Mouse (Mus musculus) brain, adult 2 months (tissue): ENCODE results near the gene Zc3h15.

Experiments
- DNase-seq: peaks from one replicate; pipeline ENCODE4 v3.0.0; 2011; ENCODE audit warnings: low read depth, low spot score

The Zc3h15 gene

DNA sequence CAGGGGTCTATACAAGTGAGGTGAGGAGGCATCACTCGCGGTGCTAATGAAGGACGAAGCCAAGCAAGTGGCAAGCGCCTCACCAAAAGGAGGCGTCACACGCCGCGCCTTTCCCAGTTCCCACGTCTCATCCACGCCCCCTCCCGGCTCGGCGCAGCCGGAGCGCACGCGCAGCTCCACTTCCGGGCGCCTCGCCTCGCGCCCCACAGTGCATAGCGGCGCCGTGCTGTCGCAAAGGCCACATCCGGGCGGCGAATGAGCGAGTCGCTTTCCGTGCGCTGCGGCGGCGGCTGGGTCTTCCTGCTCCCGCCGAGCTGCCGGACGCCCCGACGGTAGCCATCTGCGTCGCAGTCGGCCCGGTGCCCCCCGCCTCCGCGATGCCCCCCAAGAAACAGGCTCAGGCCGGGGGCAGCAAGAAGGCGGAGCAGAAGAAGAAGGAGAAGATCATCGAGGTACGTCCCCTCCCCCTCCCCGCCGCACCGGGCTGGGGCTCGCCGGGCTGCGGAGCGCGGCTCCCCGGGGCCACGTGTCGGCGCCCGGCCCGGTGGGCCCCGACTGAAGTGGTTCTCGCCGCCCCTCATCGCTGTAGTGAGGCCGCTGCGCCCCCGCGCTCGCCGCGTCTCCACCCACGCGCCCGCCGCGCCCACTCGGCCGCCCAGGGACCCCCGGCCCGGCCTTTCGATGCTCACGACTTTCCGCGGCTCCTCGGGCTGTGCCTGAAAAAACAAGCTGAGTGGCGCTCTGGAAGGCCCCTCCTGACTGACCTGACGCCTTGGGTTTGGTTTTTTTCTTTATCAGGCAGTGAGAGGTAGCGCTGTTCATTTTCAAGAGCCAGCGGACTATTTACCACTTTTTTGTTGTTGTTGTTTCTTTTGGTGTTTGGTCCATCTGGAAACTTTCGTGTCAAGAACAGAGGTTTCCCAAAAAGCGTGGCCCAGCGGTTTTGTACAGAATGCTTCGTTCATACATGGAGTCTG, at the start of gene Zc3h15:
Zc3h15 (plus strand) TSS at position 160 of the 977 bp plus-strand sequence.
- peak; percentile 98 for DNase-seq

DNA sequence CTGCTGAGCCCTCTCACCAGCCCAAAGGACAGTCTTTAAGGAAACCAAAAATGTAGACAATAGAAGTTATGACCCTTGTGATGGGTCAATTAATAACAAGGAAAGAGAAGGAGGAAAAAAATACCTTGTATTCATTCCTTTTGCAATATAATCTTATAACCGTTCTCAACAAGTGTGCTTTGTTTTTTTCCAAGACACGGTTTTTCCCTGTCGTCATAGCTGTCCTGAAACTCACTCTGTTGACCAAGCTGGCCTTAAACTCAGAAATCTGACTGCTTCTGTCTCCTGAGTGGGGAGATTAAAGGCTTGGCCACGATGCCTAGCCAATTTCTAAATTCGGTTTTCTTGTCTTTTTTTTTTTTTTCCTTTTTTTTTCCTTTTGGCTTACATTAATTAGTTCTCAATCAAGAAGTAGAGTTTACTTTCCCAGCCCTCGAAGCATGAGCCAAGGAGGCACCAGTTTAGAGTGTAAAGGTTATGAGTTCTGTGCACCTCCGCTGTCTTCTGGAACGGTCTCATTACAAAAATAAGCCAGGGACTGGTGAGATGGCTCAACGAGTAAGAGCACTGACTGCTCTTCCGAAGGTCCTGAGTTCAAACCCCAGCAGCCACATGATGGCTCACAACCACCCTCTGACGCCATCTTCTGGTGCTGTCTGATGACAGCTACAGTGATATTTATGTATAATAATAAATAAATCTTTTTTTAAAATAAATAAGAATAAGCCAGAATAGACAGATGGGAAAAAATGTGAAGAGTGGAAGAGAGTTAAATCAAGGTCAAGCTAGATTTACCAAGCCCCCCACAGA, 23.5 kb upstream of the Zc3h15 start:
- DNase-seq, result no peak

DNA sequence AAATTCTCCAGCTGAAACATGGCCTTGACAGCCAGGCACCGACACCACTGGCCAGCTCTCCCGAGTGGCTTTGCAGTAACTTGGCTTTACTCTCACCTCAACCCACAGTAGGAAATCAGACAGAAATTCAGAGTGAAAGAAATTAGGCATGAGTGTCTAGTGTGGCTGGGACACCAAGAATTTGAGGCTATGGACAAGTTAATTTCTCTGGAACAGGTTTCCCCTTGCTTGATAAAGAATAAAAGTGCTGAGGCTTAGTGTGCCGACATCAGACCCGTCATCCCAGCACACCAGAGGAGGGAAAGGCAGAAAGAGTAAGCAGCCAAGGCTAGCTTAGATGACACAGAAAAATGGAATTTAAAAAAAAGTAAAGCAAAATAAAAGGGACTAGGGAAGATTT, 22.7 kb upstream of the Zc3h15 start:
- DNase-seq, result no peak

DNA sequence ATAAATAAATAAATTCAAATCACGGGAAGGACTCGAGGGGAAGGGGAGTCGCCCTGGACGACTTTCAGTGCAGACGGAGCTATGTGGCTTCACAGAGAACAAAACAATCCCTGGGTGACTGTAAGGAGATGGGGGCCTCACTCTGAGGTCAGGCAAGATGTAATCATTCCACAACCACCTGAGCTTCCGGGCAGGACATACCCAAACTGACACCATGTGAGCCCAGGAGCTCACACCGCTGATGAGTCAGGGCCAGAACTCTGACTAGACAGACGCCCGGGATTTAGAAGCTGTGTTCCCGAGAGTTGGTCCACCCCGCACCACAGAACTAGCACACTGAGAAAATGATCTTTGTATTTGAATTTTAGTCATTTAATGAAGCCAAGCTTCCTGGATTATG, 21.4 kb upstream of the Zc3h15 start:
- no peak for DNase-seq

DNA sequence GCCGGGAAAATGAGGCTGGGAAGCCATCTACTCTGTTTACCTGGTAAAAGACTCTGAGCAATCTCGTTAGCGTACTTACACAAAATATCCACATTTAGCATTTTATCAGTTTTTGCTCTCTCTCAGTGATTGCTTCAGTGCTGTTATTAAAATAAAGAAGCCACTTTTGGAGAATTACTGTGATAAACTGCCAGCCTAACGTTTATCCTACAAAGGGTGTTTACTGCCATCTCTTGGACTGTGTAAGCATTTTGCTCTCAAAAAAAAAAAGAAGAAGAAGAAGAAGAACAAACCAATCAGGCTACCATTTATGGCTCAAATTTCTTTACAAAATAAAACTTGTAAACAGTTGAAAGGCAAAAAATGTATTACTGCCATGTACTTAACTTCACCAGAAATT, 20.2 kb upstream of the Zc3h15 start:
- no peak for DNase-seq

DNA sequence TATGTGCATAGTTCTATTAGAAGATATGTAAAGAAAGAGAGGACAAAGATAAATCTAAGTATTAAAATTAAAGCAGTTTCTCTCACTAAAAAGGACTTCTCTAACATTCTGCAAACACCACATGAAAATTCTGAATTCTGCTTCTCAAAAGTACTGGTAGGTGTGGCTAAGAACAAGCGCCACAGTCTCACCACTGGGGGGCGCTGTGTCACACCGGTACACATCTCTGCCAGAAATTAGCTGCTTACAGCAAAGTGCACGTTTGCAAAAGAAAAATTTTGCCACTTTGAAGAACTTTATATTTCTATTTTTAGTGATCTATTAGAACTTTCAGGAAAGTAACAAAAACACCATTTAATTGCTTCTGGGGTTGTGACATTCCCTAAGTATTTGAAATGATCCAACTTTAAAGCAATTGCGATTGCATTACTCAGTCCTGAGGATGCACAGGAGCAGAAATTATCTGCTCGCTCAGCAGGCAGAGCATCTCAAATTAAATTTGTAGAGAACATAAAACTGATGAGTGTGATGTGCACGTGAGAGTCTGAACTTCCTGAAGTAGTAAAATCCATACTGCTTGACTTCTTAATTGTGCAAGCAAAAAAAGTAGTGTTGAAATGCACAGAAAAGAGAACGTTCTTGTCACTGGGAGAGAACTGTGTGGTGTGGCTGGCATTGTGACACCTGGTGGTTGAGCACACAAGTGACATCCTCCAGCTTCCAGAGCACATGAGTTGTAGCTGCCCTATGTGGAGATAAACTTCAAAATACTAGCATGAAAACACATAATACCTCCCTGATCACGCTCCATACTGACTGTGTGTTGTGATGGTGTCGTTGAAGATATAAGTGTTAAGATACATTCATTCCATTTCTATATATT, 18.8 kb upstream of the Zc3h15 start:
- DNase-seq, result peak; percentile 88

DNA sequence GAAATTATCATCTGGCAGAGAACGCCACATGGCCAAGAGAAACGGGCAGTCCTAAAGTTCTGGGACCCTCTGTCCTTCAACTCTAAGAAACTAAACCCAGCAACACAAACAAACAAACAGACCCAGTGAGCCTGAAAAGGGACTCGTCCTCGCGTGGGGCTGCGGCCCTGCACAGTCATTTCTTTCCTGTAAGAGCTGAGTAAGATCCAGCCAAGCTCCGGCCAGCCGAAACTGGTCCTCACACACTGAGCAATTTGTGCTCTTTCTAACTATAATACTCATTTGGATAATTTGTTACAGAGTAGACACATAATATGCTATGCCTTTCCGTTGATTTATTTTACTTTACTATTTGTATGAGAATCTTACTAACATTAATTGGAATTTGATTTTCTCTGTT, 17.4 kb upstream of the Zc3h15 start:
- no peak for DNase-seq

DNA sequence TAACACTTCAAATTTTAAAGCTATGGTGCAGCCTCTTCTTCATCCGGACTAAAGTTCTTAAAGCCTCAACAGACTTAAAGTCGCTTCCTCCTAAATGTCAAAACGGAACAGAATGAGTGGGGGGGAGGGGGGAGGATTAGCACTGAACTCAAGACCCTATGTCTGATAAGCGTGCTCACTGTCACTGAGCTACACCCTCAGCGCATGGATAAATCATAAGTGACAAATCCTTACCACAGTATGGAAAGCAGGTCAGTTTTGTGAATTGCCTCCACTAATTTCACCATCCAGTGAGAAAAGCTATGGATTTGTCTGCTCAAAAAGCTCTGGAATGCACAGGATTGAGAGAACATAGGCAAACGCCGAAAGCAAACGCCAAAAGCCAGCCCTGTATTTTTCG, 16.7 kb upstream of the Zc3h15 start:
- no peak for DNase-seq

DNA sequence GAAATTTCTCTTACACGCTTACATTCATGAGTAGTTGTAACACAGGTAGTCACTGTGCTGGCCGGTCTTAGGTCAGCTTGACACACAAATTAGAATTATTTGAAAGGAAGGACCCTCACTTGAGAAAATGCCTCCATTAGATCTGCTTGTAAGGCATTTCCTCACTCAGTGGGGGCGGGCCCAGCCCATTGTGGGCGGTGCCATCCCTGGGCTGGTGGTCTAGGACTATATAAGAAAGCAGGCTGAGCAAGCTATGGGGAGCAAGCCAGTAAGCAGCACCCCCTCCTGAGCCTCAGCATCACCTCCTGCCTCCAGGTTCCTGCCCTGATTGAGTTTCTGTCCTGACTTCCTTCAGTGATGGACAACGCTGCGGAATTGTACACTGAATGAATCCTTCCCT, 16.3 kb upstream of the Zc3h15 start:
- no peak for DNase-seq

DNA sequence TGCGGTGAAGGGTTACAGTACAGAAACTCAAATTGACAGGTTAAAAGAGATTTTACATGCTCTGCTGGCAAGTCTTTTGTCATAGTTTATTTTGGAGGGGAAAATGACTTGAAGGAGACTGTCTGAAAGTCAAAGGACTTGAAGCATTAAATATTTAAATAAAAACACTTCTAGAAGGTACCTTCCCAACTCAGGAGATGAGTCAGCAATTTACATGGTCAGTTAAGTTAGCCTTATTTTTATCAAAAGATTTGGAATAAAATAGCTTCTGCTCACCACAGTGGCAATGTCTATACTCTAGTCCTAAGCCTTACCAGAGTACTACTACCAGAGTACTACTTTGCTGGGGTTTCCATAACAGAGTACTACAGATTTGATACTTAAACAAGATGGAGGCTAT, 2.2 kb upstream of the Zc3h15 start:
- DNase-seq, result no peak

DNA sequence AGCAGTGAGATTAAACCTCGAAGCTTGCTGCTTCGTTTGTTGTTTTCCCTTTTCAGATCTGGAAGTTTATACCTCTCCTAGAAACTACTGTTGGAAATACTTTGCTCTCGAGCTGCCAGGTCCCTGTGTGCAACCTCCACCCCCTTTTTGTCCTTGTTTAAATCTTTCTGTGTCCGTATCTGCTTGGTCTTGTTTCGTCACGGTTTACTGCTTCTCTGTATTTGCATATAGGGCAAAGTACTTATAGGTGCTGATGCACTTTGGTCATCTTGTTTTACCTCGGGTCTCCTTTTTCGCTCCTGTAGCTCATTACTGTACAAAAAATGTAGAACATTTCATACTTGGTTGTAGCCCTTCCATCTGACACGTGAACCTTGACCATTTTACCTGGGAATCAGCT, 4.7 kb downstream of the Zc3h15 start:
- no peak for DNase-seq

DNA sequence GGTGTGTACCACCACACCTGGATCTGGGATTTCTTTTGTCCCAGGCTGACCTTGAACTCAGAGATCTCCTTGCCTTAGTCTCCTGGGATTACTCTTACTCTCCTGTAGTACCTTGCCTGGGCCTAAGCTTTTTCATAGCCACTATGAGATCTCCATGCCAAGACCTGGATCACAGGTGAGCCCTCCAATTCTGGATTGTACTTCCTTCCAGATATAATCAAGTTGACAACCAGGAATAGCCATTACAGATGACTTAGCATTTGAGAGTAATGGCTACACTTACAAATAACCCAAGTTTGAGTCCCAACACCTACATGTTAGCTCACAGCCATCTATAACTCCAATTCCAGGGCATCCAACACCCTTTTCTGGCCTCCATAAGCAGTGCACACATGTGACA, 8.4 kb downstream of the Zc3h15 start:
- no peak for DNase-seq

DNA sequence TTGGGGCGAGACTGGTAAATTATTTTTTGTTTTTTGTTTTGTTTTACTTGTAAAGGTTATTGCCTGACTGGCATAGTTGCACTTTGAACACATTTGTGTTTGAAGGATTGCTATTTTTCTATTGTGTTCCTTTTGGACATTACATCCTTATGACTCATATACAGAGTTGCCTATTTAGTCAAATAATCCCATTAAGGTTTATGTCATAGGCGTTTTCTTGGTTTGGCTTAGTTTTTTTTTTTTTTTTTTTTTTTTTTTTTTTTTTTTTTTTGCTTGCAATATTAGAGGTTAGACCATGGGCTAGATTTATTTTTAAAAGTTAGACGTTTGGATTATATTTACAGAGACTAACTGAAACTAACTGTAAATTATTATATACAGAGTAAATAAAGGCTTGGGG, 15.0 kb downstream of the Zc3h15 start:
- DNase-seq, result no peak

DNA sequence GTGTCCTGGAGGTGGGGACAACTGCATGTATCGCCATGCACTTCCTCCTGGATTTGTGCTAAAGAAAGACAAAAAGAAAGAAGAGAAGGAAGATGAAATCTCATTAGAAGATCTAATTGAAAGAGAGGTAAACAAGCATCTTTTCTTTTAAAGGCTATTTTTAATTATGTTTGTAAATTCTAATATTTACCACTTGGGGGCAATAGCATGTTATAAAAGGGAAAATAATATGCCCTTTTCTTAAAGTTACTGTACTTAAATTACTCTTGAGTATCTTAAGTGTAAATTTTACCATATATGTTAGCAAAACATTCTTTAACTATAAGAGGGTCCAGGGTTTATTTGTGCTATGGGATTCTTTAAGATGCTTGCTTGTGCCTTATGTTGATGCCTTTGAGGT, 15.9 kb downstream of the Zc3h15 start:
- DNase-seq, result no peak

DNA sequence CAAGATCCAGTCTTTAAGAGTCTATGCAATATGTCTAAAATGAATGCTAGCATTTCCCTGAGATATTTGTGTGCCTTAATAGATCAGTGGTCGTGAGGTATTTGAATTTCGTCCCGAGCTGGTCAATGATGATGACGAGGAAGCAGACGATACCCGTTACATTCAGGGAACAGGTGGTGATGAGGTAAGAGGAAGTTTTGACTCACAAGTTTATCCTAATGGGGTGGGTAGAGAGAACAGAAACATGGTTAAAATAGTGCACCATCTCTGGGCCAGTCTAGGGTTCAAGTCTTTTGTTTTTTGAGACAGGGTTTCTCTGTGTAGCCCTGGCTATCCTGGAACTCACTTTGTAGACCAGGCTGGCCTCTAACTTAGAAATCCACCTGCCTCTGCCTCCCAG, 17.1 kb downstream of the Zc3h15 start:
- DNase-seq, result no peak

DNA sequence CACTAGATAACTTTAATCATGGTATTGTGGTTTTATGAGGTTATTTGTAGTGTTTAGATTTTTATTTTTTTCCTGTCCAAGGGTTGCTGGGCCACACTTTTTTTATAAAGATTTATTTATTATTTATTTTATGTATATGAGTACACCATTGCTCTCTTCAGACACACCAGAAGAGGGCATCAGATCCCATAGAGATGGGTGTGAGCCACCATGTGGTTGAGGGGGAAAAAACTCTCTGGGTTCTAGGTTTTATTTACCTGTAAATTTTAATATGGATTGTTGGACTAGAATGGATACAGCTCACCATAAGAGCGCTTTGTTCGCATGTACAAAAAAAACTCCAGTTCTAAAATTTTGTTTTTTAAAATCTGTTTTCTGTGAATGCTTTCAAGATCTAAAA, 20.8 kb downstream of the Zc3h15 start:
- peak; percentile 27 for DNase-seq

DNA sequence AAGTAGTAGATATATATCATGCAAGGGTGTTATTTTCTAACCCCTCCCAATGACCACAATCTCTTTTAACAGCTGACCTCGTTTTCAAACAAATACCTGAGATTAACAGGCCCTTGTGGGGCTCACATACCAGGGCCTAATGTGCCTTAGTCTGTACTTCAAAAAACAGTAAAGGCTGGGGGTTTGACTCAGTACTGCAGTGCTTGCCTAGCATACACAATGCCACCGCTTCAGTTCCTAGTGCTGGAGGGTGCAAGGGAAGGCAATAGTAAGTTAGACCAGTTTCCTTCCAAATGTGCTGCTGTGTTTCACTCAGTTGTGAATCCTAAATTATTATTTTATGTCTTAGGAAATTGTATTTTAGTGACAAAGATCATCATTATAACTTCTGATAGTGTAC, 23.2 kb downstream of the Zc3h15 start:
- no peak for DNase-seq

DNA sequence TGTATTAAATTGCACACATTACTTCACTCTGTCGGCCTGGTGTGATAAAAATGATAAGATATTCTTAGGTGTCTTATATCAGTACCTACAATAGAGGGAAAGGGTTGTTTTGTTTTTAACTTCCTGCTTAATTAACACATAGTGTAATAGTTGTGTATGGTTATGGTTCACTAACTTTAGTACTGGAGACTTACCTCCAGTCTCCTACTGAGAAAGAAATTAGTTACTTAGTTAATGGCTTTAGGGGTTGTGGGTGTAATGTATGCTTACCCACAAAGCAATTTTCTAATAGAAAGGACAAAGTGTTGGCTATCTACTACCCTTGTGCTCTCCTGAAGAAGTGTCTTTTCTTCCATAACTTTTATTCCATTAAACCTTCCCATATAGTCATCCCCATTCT, 23.8 kb downstream of the Zc3h15 start:
- no peak for DNase-seq

DNA sequence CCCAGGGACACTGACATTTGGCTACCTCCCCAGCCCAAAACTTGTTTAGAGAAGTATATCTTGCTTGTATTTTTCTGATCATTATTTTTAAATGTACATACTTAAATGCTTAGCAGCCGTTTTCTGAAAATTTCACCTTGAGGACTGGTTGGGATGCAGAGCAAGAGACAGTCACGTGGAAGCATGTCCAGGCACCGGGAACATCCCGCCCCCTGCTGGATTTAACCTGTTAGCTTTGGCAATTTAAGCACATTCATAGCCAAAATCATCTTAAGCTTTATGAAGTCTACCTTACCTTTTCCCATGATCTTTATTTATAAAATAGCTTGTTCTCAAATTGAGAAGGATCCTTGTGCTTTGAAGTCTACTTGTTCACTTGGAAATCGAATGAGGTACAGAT, 25.8 kb downstream of the Zc3h15 start:
- DNase-seq, result peak; percentile 25

DNA sequence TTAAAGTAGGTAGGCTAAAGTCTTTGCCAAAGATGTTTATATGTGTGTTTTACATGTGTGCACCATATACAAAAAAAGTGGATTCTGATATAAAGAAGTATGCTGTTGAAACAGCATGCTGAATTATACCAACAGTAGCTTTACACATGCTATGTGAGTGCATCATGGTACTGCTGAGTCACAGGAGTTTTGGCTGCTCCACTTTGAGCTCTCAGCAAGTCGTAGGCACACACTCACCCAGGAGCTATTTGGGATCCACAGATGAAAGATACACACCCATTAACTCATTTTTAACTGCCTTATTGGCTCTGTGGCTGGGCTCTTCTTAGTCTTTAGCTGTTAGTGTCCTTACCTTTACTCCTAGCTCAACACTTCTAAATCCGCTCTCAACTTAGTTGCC, 27.6 kb downstream of the Zc3h15 start:
- peak; percentile 78 for DNase-seq

DNA sequence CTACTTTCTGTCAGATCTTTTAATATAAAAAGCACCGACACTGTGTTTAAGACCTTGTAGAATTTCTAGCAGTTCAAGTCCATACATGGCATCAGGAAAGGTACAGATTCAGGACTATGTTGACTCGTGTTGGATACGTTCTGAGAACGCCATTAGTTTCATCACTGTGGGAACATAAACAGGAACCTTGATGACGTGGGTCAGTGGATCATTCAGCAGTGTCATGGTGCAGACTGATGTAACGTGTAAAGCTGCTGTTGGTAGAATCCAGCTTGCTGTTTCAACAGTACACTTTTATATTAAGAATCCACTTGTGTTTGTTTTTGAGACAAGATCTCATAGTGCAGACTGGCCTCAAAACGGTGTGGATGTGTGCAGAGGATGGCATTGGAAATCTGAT, 28.8 kb downstream of the Zc3h15 start:
- DNase-seq, result no peak

DNA sequence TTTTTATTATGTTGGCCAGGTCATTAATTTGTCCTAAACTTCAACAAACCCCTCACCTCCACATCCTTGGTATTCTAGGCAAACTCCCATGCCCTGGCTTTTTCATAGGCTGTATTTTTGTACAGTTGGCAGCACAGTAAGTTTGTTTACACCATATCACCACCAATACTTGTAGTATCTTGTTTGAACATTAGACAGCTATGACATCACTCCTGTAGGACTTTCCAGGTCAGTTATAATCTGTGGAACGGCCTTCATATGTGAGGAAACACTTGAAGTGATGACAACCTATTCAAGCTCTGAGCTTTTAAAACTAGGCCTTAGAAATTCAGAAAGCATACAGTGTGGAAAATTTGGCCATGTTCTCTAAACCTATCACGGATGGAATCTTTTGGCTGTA, 29.6 kb downstream of the Zc3h15 start:
- no peak for DNase-seq
